Mouse (Mus musculus): ENCODE measurements around the gene Kcnip2.
A peak's percentile ranks its signal among the peaks of the same experiment; 100 is the strongest.
"Not testable (repeated sequence)": the region's sequence is repeated elsewhere in the genome, so short reads cannot be mapped to it uniquely, and the experiment has no call there.

The Kcnip2 gene

GRCm38 (mm10) chr19:45812115-45812514 lies 3.7 kb downstream of the Kcnip2 start:
- no peak for ATAC-seq (ENCODE audit: low TSS enrichment)

- no peak for ATAC-seq (ENCODE audit: low TSS enrichment)
Observed at GRCm38 (mm10) chr19:45811028-45811674, 4.7 kb downstream of the Kcnip2 start.

GRCm38 (mm10) chr19:45807732-45808131 lies 8.1 kb downstream of the Kcnip2 start:
- no peak for ATAC-seq (ENCODE audit: low TSS enrichment)

GRCm38 (mm10) chr19:45805817-45806216 lies 10.0 kb downstream of the Kcnip2 start:
- ATAC-seq (ENCODE audit: low TSS enrichment) = not testable (repeated sequence)

- ATAC-seq (ENCODE audit: low TSS enrichment) = peak; percentile 78
Observed at GRCm38 (mm10) chr19:45804593-45805368, 11.1 kb downstream of the Kcnip2 start.

- no peak for ATAC-seq (ENCODE audit: low TSS enrichment)
Observed at GRCm38 (mm10) chr19:45803408-45803807, 12.5 kb downstream of the Kcnip2 start.

- 0 out of 2 replicates have a peak, but pooled peaks have one; percentile 3 for ATAC-seq (ENCODE audit: low TSS enrichment)
Observed at GRCm38 (mm10) chr19:45802702-45803101, 13.2 kb downstream of the Kcnip2 start.

GRCm38 (mm10) chr19:45796879-45797278 lies 19.0 kb downstream of the Kcnip2 start:
- no peak for ATAC-seq (ENCODE audit: low TSS enrichment)

- ATAC-seq (ENCODE audit: low TSS enrichment) = no peak
Observed at GRCm38 (mm10) chr19:45796061-45796556, 19.8 kb downstream of the Kcnip2 start.

- no peak for ATAC-seq (ENCODE audit: low TSS enrichment)
Observed at GRCm38 (mm10) chr19:45795406-45795944, 20.4 kb downstream of the Kcnip2 start.

GRCm38 (mm10) chr19:45794718-45795117 lies 21.1 kb downstream of the Kcnip2 start:
- ATAC-seq (ENCODE audit: low TSS enrichment) = no peak

- ATAC-seq (ENCODE audit: low TSS enrichment) = no peak
Observed at GRCm38 (mm10) chr19:45792404-45792803, 23.5 kb downstream of the Kcnip2 start.

- ATAC-seq (ENCODE audit: low TSS enrichment) = no peak
Observed at GRCm38 (mm10) chr19:45789888-45790874, 25.7 kb downstream of the Kcnip2 start.

- no peak for ATAC-seq (ENCODE audit: low TSS enrichment)
Observed at GRCm38 (mm10) chr19:45789365-45789764, 26.5 kb downstream of the Kcnip2 start.

- ATAC-seq (ENCODE audit: low TSS enrichment) = no peak
Observed at GRCm38 (mm10) chr19:45788337-45788736, 27.5 kb downstream of the Kcnip2 start.

- no peak for ATAC-seq (ENCODE audit: low TSS enrichment)
Observed at GRCm38 (mm10) chr19:45787450-45787849, 28.4 kb downstream of the Kcnip2 start.

- no peak for ATAC-seq (ENCODE audit: low TSS enrichment)
Observed at GRCm38 (mm10) chr19:45785470-45785869, 30.4 kb downstream of the Kcnip2 start.

GRCm38 (mm10) chr19:45783933-45784576 lies 31.8 kb downstream of the Kcnip2 start:
- no peak for ATAC-seq (ENCODE audit: low TSS enrichment)

GRCm38 (mm10) chr19:45783181-45783932 lies 32.5 kb downstream of the Kcnip2 start, which contains the start of gene Mgea5:
Gene Mgea5, minus strand, starts transcription at chr19:45783837.
- peak; percentile 94 for ATAC-seq (ENCODE audit: low TSS enrichment)

Measured in frontal cortex, adult (tissue).